12 mouse cellular contexts compared by ENCODE assay signal in genomic region chr3:137976943-137977628, GRCm38 (mm10). TPM values are rescaled to one million over a fixed set of nuclear protein-coding genes. Genes with fewer than 3 reads are reported as not detected.
DNase-seq lines count a peak whose midpoint lies in the region; ATAC-seq lines count a peak whose summit lies in the region.
"Had no signal": no experiment of that assay in that cellular context is flagged by ENCODE, and none has a peak within 500 bp of the region (broad histone marks: within the 10 kb centered on the region; RNA-seq: fewer than 3 reads in every experiment).

No protein-coding gene starts in this region.

- no peak overlapping the region for H3K4me2 ChIP-seq in midbrain, embryonic 11.5 days
- H3K4me2 ChIP-seq: heart, embryonic 15.5 days had no signal

- peak overlapping the region; percentile 57; the same call in 1 of the 2 replicates for H3K27ac ChIP-seq in hindbrain, embryonic 10.5 days
- H3K27ac ChIP-seq in midbrain, embryonic 11.5 days (ENCODE audit: low read depth, low read length) = peak overlapping the region; percentile 57; the same call in 1 of the 2 replicates
- H3K27ac ChIP-seq: heart, embryonic 15.5 days had no signal

- peak; percentile 76 for ATAC-seq in midbrain, embryonic 11.5 days (ENCODE audit: low FRiP score)
- no peak for ATAC-seq in megakaryocyte progenitor cell, adult 5-6 weeks (replicated peaks; ENCODE audit: poor library complexity)

- DNase-seq in embryo, embryonic 10 days (ENCODE audit: low spot score) = peak; percentile 55
- DNase-seq in embryo, embryonic 9.5 days (ENCODE audit: extremely low spot score) = no peak
- peak; percentile 94 for DNase-seq in ZHBTc4 (ENCODE audit: low read depth, low spot score)
- DNase-seq in hindbrain, embryonic 10.5 days (ENCODE audit: low spot score) = no peak
- peak; percentile 89 for DNase-seq in midbrain, embryonic 11.5 days (ENCODE audit: low spot score, missing footprints)
- DNase-seq in left cerebral cortex, adult 18-20 months (ENCODE audit: low spot score in 2 of 2) = no peak
- DNase-seq in spleen, adult 12 weeks (ENCODE audit: low spot score) = no peak
- DNase-seq: cerebellum, adult 8-10 months; lung, postnatal 36 days; right cerebral cortex, postnatal 25 days had no signal

- no peak overlapping the region for H3K4me3 ChIP-seq in hindbrain, embryonic 10.5 days
- H3K4me3 ChIP-seq in midbrain, embryonic 11.5 days (ENCODE audit: low read depth, low read length) = no peak overlapping the region
- H3K4me3 ChIP-seq: heart, embryonic 15.5 days had no signal

- H3K27me3 ChIP-seq in hindbrain, embryonic 10.5 days (ENCODE audit: insufficient read depth, poor library complexity, severe bottlenecking) = peaks cover 4% of the 10 kb centered on the region; the same call in 1 of the 2 replicates
- no peaks in the 10 kb centered on the region for H3K27me3 ChIP-seq in midbrain, embryonic 11.5 days (ENCODE audit: control insufficient read depth, insufficient read depth, low read length)
- H3K27me3 ChIP-seq: heart, embryonic 15.5 days had no signal

- H3K4me1 ChIP-seq in hindbrain, embryonic 10.5 days (replicated peaks) = peaks cover 20% of the 10 kb centered on the region
- H3K4me1 ChIP-seq in midbrain, embryonic 11.5 days (ENCODE audit: control insufficient read depth, insufficient read depth, low read length) = peaks cover 9% of the 10 kb centered on the region

- WGBS in hindbrain, embryonic 10.5 days = 21% methylated on average over 9 of the region's 9 CpGs
- WGBS in midbrain, embryonic 11.5 days = 18% methylated on average over 9 of the region's 9 CpGs

- H3K36me3 ChIP-seq in hindbrain, embryonic 10.5 days = no peaks in the 10 kb centered on the region
- no peaks in the 10 kb centered on the region for H3K36me3 ChIP-seq in midbrain, embryonic 11.5 days (ENCODE audit: control insufficient read depth, insufficient read depth, low read length)
- H3K36me3 ChIP-seq: heart, embryonic 15.5 days had no signal

- H3K9ac ChIP-seq in midbrain, embryonic 11.5 days (ENCODE audit: low read length) = no peak overlapping the region
- H3K9ac ChIP-seq: heart, embryonic 15.5 days had no signal

- H3K9me3 ChIP-seq in hindbrain, embryonic 10.5 days = no peaks in the 10 kb centered on the region
- no peaks in the 10 kb centered on the region for H3K9me3 ChIP-seq in midbrain, embryonic 11.5 days (ENCODE audit: control insufficient read depth, low read length)
- H3K9me3 ChIP-seq: heart, embryonic 15.5 days had no signal

RNA-seq across cellular contexts. Expression of gene Dapp1, which starts 4.3 kb away (rescaled TPM):
- 2.3 and 2.4 TPM in 2 replicates for polyA plus RNA-seq in hindbrain, embryonic 10.5 days (2016; fragmentation: Nextera tagmentation; extraction: Ambion mirVana)
- 3.2 and 3.4 TPM in 2 replicates for polyA plus RNA-seq in midbrain, embryonic 11.5 days (2014; fragmentation: Nextera tagmentation; extraction: Ambion mirVana)
- total RNA-seq in left cerebral cortex, adult 18-20 months (2021) = 1 to 10 TPM; 3.5 to 4.5 TPM
- total RNA-seq in megakaryocyte progenitor cell, adult 5-6 weeks (2015) = 79.2 and 99.7 TPM in 2 replicates
- total RNA-seq in megakaryocyte progenitor cell, adult 5-6 weeks (2017) = 129 and 154 TPM in 2 replicates

RNA-seq across cellular contexts. Expression of gene Lamtor3, which starts 58.8 kb away (rescaled TPM):
- 82.8 and 83.3 TPM in 2 replicates for polyA plus RNA-seq in hindbrain, embryonic 10.5 days (2016; fragmentation: Nextera tagmentation; extraction: Ambion mirVana)
- polyA plus RNA-seq in midbrain, embryonic 11.5 days (2014; fragmentation: Nextera tagmentation; extraction: Ambion mirVana) = 98.7 and 106 TPM in 2 replicates
- 10 to 100 TPM; 74.2 to 75.0 TPM for total RNA-seq in left cerebral cortex, adult 18-20 months (2021)
- 61.3 and 77.5 TPM in 2 replicates for total RNA-seq in megakaryocyte progenitor cell, adult 5-6 weeks (2015)
- 66.2 and 76.7 TPM in 2 replicates for total RNA-seq in megakaryocyte progenitor cell, adult 5-6 weeks (2017)

Comparison
In these comparisons a context has a peak if more than half of its experiments do, and no peak if none do; other contexts are left out.
1. DNase-seq: peak in embryo, embryonic 10 days (single experiment), ZHBTc4 (single experiment) and midbrain, embryonic 11.5 days (single experiment); none in embryo, embryonic 9.5 days (single experiment), hindbrain, embryonic 10.5 days (single experiment), left cerebral cortex, adult 18-20 months (0 of 2) and spleen, adult 12 weeks (single experiment).
2. RNA of gene Dapp1, which starts 4.3 kb away (total RNA-seq): 79.2 to 154 TPM in megakaryocyte progenitor cell, adult 5-6 weeks; 3.5 to 4.5 TPM in left cerebral cortex, adult 18-20 months; every median in the first group is over 10 times any median in the second.